Mouse (Mus musculus): ENCODE data around the gene Ccr3. TPM values are rescaled to one million over a fixed set of nuclear protein-coding genes. Genes with fewer than 3 reads are reported as not detected.

The Ccr3 gene
- polyA plus RNA-seq, 1 experiment from 2014 or later: 0.18 TPM

Other genes with a start within 250 kb of the Ccr3 start
- gene Cxcr6, start 215.5 kb upstream of the Ccr3 start, polyA plus RNA-seq (2015; fragmentation: Nextera tagmentation; extraction: Ambion mirVana): 0.08 and 0.22 TPM in 2 replicates
- gene Fyco1, start 170.1 kb upstream of the Ccr3 start, polyA plus RNA-seq (2015; fragmentation: Nextera tagmentation; extraction: Ambion mirVana): 3.8 and 4.0 TPM in 2 replicates
- 0.03 TPM in 1 of 2 replicates, not detected in the other for gene Xcr1, start 159.9 kb upstream of the Ccr3 start, polyA plus RNA-seq (2015; fragmentation: Nextera tagmentation; extraction: Ambion mirVana)
- gene Ccr1, start 53.3 kb upstream of the Ccr3 start, polyA plus RNA-seq (2015; fragmentation: Nextera tagmentation; extraction: Ambion mirVana): 3.2 and 3.3 TPM in 2 replicates
- not detected in 2 replicates for gene Ccr1l1, start 43.6 kb upstream of the Ccr3 start, polyA plus RNA-seq (2015; fragmentation: Nextera tagmentation; extraction: Ambion mirVana)
- gene Ccr2, start 80.0 kb downstream of the Ccr3 start, polyA plus RNA-seq (2015; fragmentation: Nextera tagmentation; extraction: Ambion mirVana): 6.1 and 6.4 TPM in 2 replicates
- gene Ccr5, start 99.6 kb downstream of the Ccr3 start, polyA plus RNA-seq (2015; fragmentation: Nextera tagmentation; extraction: Ambion mirVana): 0.99 and 1.9 TPM in 2 replicates